Mouse (Mus musculus) E14TG2a.4 (cell line): ENCODE data around the gene Fmnl2.

ENCODE experiments used
- CTCF ChIP-seq: conservative IDR thresholded peaks from 2 replicates; pipeline ENCODE4 v1.5.1; 2014; ENCODE audit warnings: low read length
- POU5F1 ChIP-seq: IDR thresholded peaks from 2 replicates; pipeline ENCODE4 v1.6.1; 2014; ENCODE audit warnings: low read length, borderline replicate concordance

DNA sequence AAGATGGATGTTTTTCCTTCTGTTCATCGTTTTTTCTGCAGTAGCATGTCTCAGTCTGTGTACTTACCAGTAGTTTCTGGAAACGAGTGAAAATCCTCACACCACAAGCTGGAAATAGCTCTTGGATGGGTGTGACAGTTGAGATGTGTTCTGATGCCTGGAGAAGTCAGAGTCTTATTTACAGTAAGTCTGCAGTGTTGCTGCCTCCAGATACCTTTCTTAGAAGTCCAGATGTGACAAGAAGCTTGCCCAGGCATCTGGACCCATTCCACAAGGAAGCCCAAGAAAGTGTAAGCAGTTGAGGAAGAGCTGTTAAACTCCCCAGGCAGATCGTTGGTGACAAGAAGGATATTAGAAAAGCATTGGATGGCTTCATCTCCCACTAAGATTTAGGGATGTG lies 102.3 kb downstream of the Fmnl2 start:
- TF ChIP-seq CTCF = no peak
- no peak for TF ChIP-seq POU5F1
